Comparison of ENCODE assay signal across 9 mouse cellular contexts in the genomic region with DNA sequence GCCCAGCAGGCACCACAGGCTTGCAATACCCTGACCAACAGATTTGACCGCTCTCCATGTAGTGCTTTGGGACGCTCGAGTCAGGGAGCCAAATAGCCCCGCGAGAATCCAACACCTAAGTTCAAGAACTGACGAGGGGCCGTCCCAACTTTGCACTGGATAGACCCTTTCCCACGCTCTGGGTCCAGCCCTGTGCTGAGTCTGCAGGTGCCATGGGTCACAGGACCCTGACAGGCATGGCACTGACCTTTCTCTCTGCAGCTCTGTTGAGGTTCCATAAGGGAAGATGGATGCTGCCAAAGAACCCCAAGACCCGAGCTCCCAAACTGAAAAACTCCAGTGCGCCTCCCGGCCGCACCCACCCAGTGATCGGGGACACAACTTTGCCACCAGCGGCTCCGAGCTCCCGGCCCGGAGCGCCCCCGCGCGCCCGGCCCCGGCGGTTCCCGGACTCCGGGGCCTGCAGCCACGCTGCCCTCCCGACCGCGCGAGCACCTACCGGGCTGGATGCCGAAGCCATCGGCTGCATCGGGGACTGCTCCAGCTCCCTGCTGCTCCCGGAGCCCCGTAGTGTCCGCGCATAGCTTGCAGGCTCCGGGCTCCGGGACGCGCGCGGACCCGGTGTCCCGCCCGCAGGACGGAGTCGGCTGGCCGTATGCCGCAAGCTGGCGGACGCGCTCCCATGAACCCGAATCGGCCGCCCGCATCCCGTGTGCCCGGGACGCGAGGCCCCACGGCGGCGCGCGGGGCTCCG. TPM values are rescaled to one million over a fixed set of nuclear protein-coding genes. Genes with fewer than 3 reads are reported as not detected.
DNase-seq lines count a peak whose midpoint lies in the region; ATAC-seq lines count a peak whose summit lies in the region.
"Had no signal": no experiment of that assay in that cellular context is flagged by ENCODE, and none has a peak within 500 bp of the region (broad histone marks: within the 10 kb centered on the region; RNA-seq: fewer than 3 reads in every experiment).

No protein-coding gene starts in this region.

- H3K36me3 ChIP-seq in forebrain, embryonic 11.5 days (ENCODE audit: control insufficient read depth, insufficient read depth, low read length) = no peaks in the 10 kb centered on the region
- H3K36me3 ChIP-seq in liver, embryonic 15.5 days (replicated peaks) = no peaks in the 10 kb centered on the region
- no peaks in the 10 kb centered on the region for H3K36me3 ChIP-seq in neural tube, embryonic 14.5 days (ENCODE audit: control insufficient read depth, insufficient read depth, low read length)
- H3K36me3 ChIP-seq: G1E had no signal

- peak; percentile 58 for ATAC-seq in forebrain, embryonic 11.5 days (replicated peaks; ENCODE audit: low FRiP score)
- peak; percentile 50; the same call in 1 of the 2 replicates for ATAC-seq in liver, embryonic 15.5 days (ENCODE audit: insufficient read depth)
- ATAC-seq in neural tube, embryonic 14.5 days (ENCODE audit: low read depth) = peak; percentile 69

- H3K4me1 ChIP-seq in forebrain, embryonic 11.5 days (replicated peaks; ENCODE audit: control insufficient read depth, insufficient read depth, low read length) = peaks cover 18% of the 10 kb centered on the region
- peaks cover 11% of the 10 kb centered on the region; the same call in 1 of the 2 replicates for H3K4me1 ChIP-seq in liver, embryonic 15.5 days (replicated peaks)
- peaks cover 13% of the 10 kb centered on the region for H3K4me1 ChIP-seq in neural tube, embryonic 14.5 days (ENCODE audit: control insufficient read depth, insufficient read depth, low read length)

- peaks cover 5% of the 10 kb centered on the region; the same call in 1 of the 2 replicates for H3K27me3 ChIP-seq in forebrain, embryonic 11.5 days (ENCODE audit: control insufficient read depth, insufficient read depth, low read length)
- H3K27me3 ChIP-seq in liver, embryonic 15.5 days = peaks cover 34% of the 10 kb centered on the region
- H3K27me3 ChIP-seq in neural tube, embryonic 14.5 days (ENCODE audit: control insufficient read depth, insufficient read depth, low read length) = no peaks in the 10 kb centered on the region

- peak; percentile 49 to 74 for DNase-seq in urinary bladder, adult 18-20 months (ENCODE audit: low spot score in 2 of 2)
- no peak for DNase-seq in urinary bladder, postnatal 10 days (ENCODE audit: low spot score)
- peak; percentile 76 for DNase-seq in forebrain, embryonic 11.5 days (ENCODE audit: low spot score)
- DNase-seq in heart, postnatal 10 days = peak; percentile 77 to 78
- peak; percentile 68 to 87 for DNase-seq in kidney, postnatal 25 days
- peak; percentile 56 for DNase-seq in urinary bladder, postnatal 25 days (ENCODE audit: low spot score)

- intact Hi-C loops in heart, postnatal 10 days (cut with DNase I) = loop anchor here (2.0 kb wide), 1 partner anchor 86 kb away; no protein-coding TSS in a partner anchor

- under 1% methylated on average over 67 of the region's 69 CpGs for WGBS in forebrain, embryonic 11.5 days
- WGBS in liver, embryonic 15.5 days (ENCODE audit: insufficient replicate concordance) = under 1% methylated on average over 69 of the region's 69 CpGs
- WGBS in neural tube, embryonic 14.5 days = under 1% methylated on average over 61 of the region's 69 CpGs

- H3K9ac ChIP-seq in forebrain, embryonic 11.5 days (ENCODE audit: low read length) = peak overlapping the region; percentile 68
- no peak overlapping the region for H3K9ac ChIP-seq in liver, embryonic 15.5 days
- peak overlapping the region; percentile 71 for H3K9ac ChIP-seq in neural tube, embryonic 14.5 days (replicated peaks; ENCODE audit: low read depth, low read length)

- peak overlapping the region; percentile 100 for H3K4me2 ChIP-seq in forebrain, embryonic 11.5 days (ENCODE audit: low read depth, low read length, severe bottlenecking)
- H3K4me2 ChIP-seq in liver, embryonic 15.5 days = peak overlapping the region; percentile 77
- peak overlapping the region; percentile 98 for H3K4me2 ChIP-seq in neural tube, embryonic 14.5 days (ENCODE audit: low read depth, low read length)

- peak overlapping the region; percentile 66 for H3K4me3 ChIP-seq in forebrain, embryonic 11.5 days (ENCODE audit: low read depth, low read length)
- peak overlapping the region; percentile 59 for H3K4me3 ChIP-seq in liver, embryonic 15.5 days (replicated peaks)
- peak overlapping the region; percentile 53 for H3K4me3 ChIP-seq in neural tube, embryonic 14.5 days (ENCODE audit: low read depth, low read length)

- no peaks in the 10 kb centered on the region for H3K9me3 ChIP-seq in forebrain, embryonic 11.5 days (ENCODE audit: control insufficient read depth, low read length)
- no peaks in the 10 kb centered on the region for H3K9me3 ChIP-seq in liver, embryonic 15.5 days (replicated peaks)
- H3K9me3 ChIP-seq in neural tube, embryonic 14.5 days (ENCODE audit: control insufficient read depth, low read length) = no peaks in the 10 kb centered on the region

- no peak overlapping the region for H3K27ac ChIP-seq in forebrain, embryonic 11.5 days (ENCODE audit: low read depth, low read length)
- no peak overlapping the region for H3K27ac ChIP-seq in liver, embryonic 15.5 days (replicated peaks)
- H3K27ac ChIP-seq in neural tube, embryonic 14.5 days (ENCODE audit: low read depth, low read length) = no peak overlapping the region

RNA-seq across cellular contexts. Expression of a gene that starts 0.5 kb away (rescaled TPM):
- 17.3 and 18.1 TPM in 2 replicates for polyA plus RNA-seq in forebrain, embryonic 11.5 days (2014; fragmentation: Nextera tagmentation; extraction: Ambion mirVana)
- total RNA-seq in heart, postnatal 10 days (2021) = 1 to 10 TPM; 7.3 to 9.1 TPM
- polyA plus RNA-seq in liver, embryonic 15.5 days (2015; fragmentation: Nextera tagmentation; extraction: Ambion mirVana) = 0.62 and 0.70 TPM in 2 replicates
- polyA plus RNA-seq in neural tube, embryonic 14.5 days (2014; fragmentation: Nextera tagmentation; extraction: Ambion mirVana) = 17.9 and 20.5 TPM in 2 replicates
- polyA plus RNA-seq: G1E had no signal

Comparison
In these comparisons a context has a peak if more than half of its experiments do, and no peak if none do; other contexts are left out.
1. RNA of a gene that starts 0.5 kb away (polyA plus RNA-seq): 17.3 to 18.1 TPM in forebrain, embryonic 11.5 days and 17.9 to 20.5 TPM in neural tube, embryonic 14.5 days; 0.62 to 0.70 TPM in liver, embryonic 15.5 days; every median in the first group is over 10 times any median in the second.
2. Peak in every context shown above with its lines, with median percentiles within 50 percentile points of each other: ATAC-seq, H3K4me2 ChIP-seq and H3K4me3 ChIP-seq.